Mouse (Mus musculus): ENCODE measurements around the gene Skap2. TPM values are rescaled to one million over a fixed set of nuclear protein-coding genes. Genes with fewer than 3 reads are reported as not detected.

Skap2 gene
- polyA plus RNA-seq, 1 experiment from 2014 or later, result 10.6 TPM

GRCm38 (mm10) chr6:52024730-52025129 lies 12.4 kb upstream of the Skap2 start:
- no peak overlapping the region for H3K4me2 ChIP-seq
- H3K9ac ChIP-seq, result no peak overlapping the region
- H3K4me3 ChIP-seq, result no peak overlapping the region
- no peaks in the 10 kb centered on the region for H3K4me1 ChIP-seq
- 53% methylated on average over 5 of the region's 5 CpGs for WGBS
- no peaks in the 10 kb centered on the region for H3K9me3 ChIP-seq
- no peak for ATAC-seq (ENCODE audit: insufficient number of reproducible peaks, insufficient read depth, low FRiP score, low TSS enrichment, low read depth)
- no peak overlapping the region for H3K27ac ChIP-seq
- no peaks in the 10 kb centered on the region for H3K36me3 ChIP-seq
- no peaks in the 10 kb centered on the region for H3K27me3 ChIP-seq

- no peaks in the 10 kb centered on the region for H3K4me1 ChIP-seq
- H3K27ac ChIP-seq, result no peak overlapping the region
- H3K4me3 ChIP-seq, result no peak overlapping the region
- no peaks in the 10 kb centered on the region for H3K9me3 ChIP-seq
- H3K27me3 ChIP-seq, result no peaks in the 10 kb centered on the region
- H3K4me2 ChIP-seq, result no peak overlapping the region
- H3K36me3 ChIP-seq, result no peaks in the 10 kb centered on the region
- H3K9ac ChIP-seq, result no peak overlapping the region
- WGBS, result 42% methylated on average over 5 of the region's 5 CpGs
- no peak for ATAC-seq (ENCODE audit: insufficient number of reproducible peaks, insufficient read depth, low FRiP score, low TSS enrichment, low read depth)
Measured at GRCm38 (mm10) chr6:52022363-52022762, 10.0 kb upstream of the Skap2 start.

GRCm38 (mm10) chr6:52020276-52020675 lies 7.9 kb upstream of the Skap2 start:
- WGBS, result 84% methylated on average over 5 of the region's 5 CpGs
- Histone ChIP-seq H3K4me2 (no peak overlapping the region), H3K9me3 (no peaks in the 10 kb centered on the region), H3K27me3 (no peaks in the 10 kb centered on the region), H3K36me3 (no peaks in the 10 kb centered on the region), H3K4me3 (no peak overlapping the region), H3K9ac (no peak overlapping the region), H3K27ac (no peak overlapping the region), H3K4me1 (no peaks in the 10 kb centered on the region)
- no peak for ATAC-seq (ENCODE audit: insufficient number of reproducible peaks, insufficient read depth, low FRiP score, low TSS enrichment, low read depth)

- peak overlapping the region; percentile 84 for H3K4me2 ChIP-seq
- peak overlapping the region; percentile 65 for H3K4me3 ChIP-seq
- H3K27me3 ChIP-seq, result peaks cover 47% of the 10 kb centered on the region
- no peaks in the 10 kb centered on the region for H3K9me3 ChIP-seq
- ATAC-seq (ENCODE audit: insufficient number of reproducible peaks, insufficient read depth, low FRiP score, low TSS enrichment, low read depth), result no peak
- peak overlapping the region; percentile 59; the same call in 1 of the 2 replicates for H3K9ac ChIP-seq
- peaks cover 5% of the 10 kb centered on the region; the same call in 1 of the 2 replicates for H3K4me1 ChIP-seq
- 26% methylated on average over 3 of the region's 3 CpGs for WGBS
- H3K36me3 ChIP-seq, result no peaks in the 10 kb centered on the region
- no peak overlapping the region for H3K27ac ChIP-seq
Measured at GRCm38 (mm10) chr6:52013245-52013945, 1.0 kb upstream of the Skap2 start.

- Histone ChIP-seq H3K4me2 (peak overlapping the region; percentile 84), H3K9me3 (no peaks in the 10 kb centered on the region), H3K27ac (no peak overlapping the region), H3K4me3 (peak overlapping the region; percentile 65), H3K9ac (peak overlapping the region; percentile 59; the same call in 1 of the 2 replicates), H3K27me3 (peaks cover 63% of the 10 kb centered on the region), H3K4me1 (peaks cover 5% of the 10 kb centered on the region; the same call in 1 of the 2 replicates), H3K36me3 (no peaks in the 10 kb centered on the region)
- ATAC-seq (ENCODE audit: insufficient number of reproducible peaks, insufficient read depth, low FRiP score, low TSS enrichment, low read depth), result peak; percentile 77
- 8% methylated on average over 26 of the region's 26 CpGs for WGBS
Measured at GRCm38 (mm10) chr6:52011559-52012408, 565 bp downstream of the Skap2 start.

GRCm38 (mm10) chr6:52009385-52009784 lies 3.0 kb downstream of the Skap2 start:
- Histone ChIP-seq H3K9me3 (no peaks in the 10 kb centered on the region), H3K9ac (no peak overlapping the region), H3K4me2 (no peak overlapping the region), H3K4me3 (no peak overlapping the region), H3K27me3 (peaks cover 84% of the 10 kb centered on the region), H3K36me3 (no peaks in the 10 kb centered on the region), H3K27ac (no peak overlapping the region), H3K4me1 (peaks cover 5% of the 10 kb centered on the region; the same call in 1 of the 2 replicates)
- WGBS, result 51% methylated on average over 6 of the region's 6 CpGs
- no peak for ATAC-seq (ENCODE audit: insufficient number of reproducible peaks, insufficient read depth, low FRiP score, low TSS enrichment, low read depth)

GRCm38 (mm10) chr6:52008757-52009156 lies 3.6 kb downstream of the Skap2 start:
- Histone ChIP-seq H3K4me2 (no peak overlapping the region), H3K4me1 (peaks cover 5% of the 10 kb centered on the region; the same call in 1 of the 2 replicates), H3K27ac (no peak overlapping the region), H3K4me3 (no peak overlapping the region), H3K36me3 (no peaks in the 10 kb centered on the region), H3K9ac (no peak overlapping the region), H3K27me3 (peaks cover 86% of the 10 kb centered on the region), H3K9me3 (no peaks in the 10 kb centered on the region)
- WGBS, result 42% methylated on average over 3 of the region's 3 CpGs
- ATAC-seq (ENCODE audit: insufficient number of reproducible peaks, insufficient read depth, low FRiP score, low TSS enrichment, low read depth), result no peak

GRCm38 (mm10) chr6:52006649-52007218 lies 5.6 kb downstream of the Skap2 start:
- peaks cover 87% of the 10 kb centered on the region for H3K27me3 ChIP-seq
- no peaks in the 10 kb centered on the region for H3K9me3 ChIP-seq
- H3K4me3 ChIP-seq, result no peak overlapping the region
- no peak overlapping the region for H3K4me2 ChIP-seq
- no peak overlapping the region for H3K9ac ChIP-seq
- H3K36me3 ChIP-seq, result no peaks in the 10 kb centered on the region
- no peak for ATAC-seq (ENCODE audit: insufficient number of reproducible peaks, insufficient read depth, low FRiP score, low TSS enrichment, low read depth)
- no peaks in the 10 kb centered on the region for H3K4me1 ChIP-seq
- WGBS, result 5% methylated on average over 13 of the region's 13 CpGs
- H3K27ac ChIP-seq, result no peak overlapping the region

- Histone ChIP-seq H3K4me1 (no peaks in the 10 kb centered on the region), H3K27ac (no peak overlapping the region), H3K9me3 (no peaks in the 10 kb centered on the region), H3K4me3 (no peak overlapping the region), H3K4me2 (no peak overlapping the region), H3K9ac (no peak overlapping the region), H3K27me3 (peaks cover 87% of the 10 kb centered on the region), H3K36me3 (no peaks in the 10 kb centered on the region)
- 2% methylated on average over 19 of the region's 19 CpGs for WGBS
- no peak for ATAC-seq (ENCODE audit: insufficient number of reproducible peaks, insufficient read depth, low FRiP score, low TSS enrichment, low read depth)
Measured at GRCm38 (mm10) chr6:52005963-52006648, 6.2 kb downstream of the Skap2 start.

GRCm38 (mm10) chr6:52005616-52005962 lies 6.8 kb downstream of the Skap2 start:
- Histone ChIP-seq H3K27me3 (peaks cover 87% of the 10 kb centered on the region), H3K4me2 (no peak overlapping the region)
- 8% methylated on average over 8 of the region's 8 CpGs for WGBS

GRCm38 (mm10) chr6:52004995-52005394 lies 7.4 kb downstream of the Skap2 start:
- no peaks in the 10 kb centered on the region for H3K9me3 ChIP-seq
- WGBS, result 24% methylated on average over 3 of the region's 3 CpGs
- no peak overlapping the region for H3K27ac ChIP-seq
- H3K9ac ChIP-seq, result no peak overlapping the region
- no peak for ATAC-seq (ENCODE audit: insufficient number of reproducible peaks, insufficient read depth, low FRiP score, low TSS enrichment, low read depth)
- peaks cover 84% of the 10 kb centered on the region for H3K27me3 ChIP-seq
- H3K4me1 ChIP-seq, result no peaks in the 10 kb centered on the region
- H3K4me2 ChIP-seq, result no peak overlapping the region
- H3K36me3 ChIP-seq, result no peaks in the 10 kb centered on the region
- H3K4me3 ChIP-seq, result no peak overlapping the region

More at GRCm38 (mm10) chr6:52005616-52005962, 6.8 kb downstream of the Skap2 start:
- no peaks in the 10 kb centered on the region for H3K36me3 ChIP-seq
- no peak overlapping the region for H3K27ac ChIP-seq
- H3K9me3 ChIP-seq, result no peaks in the 10 kb centered on the region
- no peaks in the 10 kb centered on the region for H3K4me1 ChIP-seq
- no peak overlapping the region for H3K4me3 ChIP-seq
- no peak for ATAC-seq (ENCODE audit: insufficient number of reproducible peaks, insufficient read depth, low FRiP score, low TSS enrichment, low read depth)
- no peak overlapping the region for H3K9ac ChIP-seq
